Mouse (Mus musculus) liver, postnatal 0 days (tissue): ENCODE results near the gene Tgfb1i1. TPM values are rescaled to one million over a fixed set of nuclear protein-coding genes. Genes with fewer than 3 reads are reported as not detected.
A peak's percentile ranks its signal among the peaks of the same experiment; 100 is the strongest.

Experiments
- ATAC-seq: fragments of 200-750 bp; cut with Nextera tagmentation; 2 replicates; pipeline ENCODE4 v1.8.0; 2017; ENCODE audit warnings: mild to moderate bottlenecking, moderate library complexity
- DNase-seq: peaks from one replicate; pipeline ENCODE4 v3.0.0-alpha.2; 2016
- H3K27ac ChIP-seq: fragments of 300-500 bp; sonication (generic); 2 replicates; pipeline ENCODE4 v1.5.1; 2014; ENCODE audit warnings: antibody characterized with exemption, moderate library complexity, mild to moderate bottlenecking, low read depth
- H3K27me3 ChIP-seq: fragments of 300-500 bp; sonication (generic); 2 replicates; pipeline ENCODE4 v1.6.1; 2014; ENCODE audit warnings: low read length, control low read depth, mixed read lengths; ENCODE audit not compliant: insufficient read depth
- H3K36me3 ChIP-seq: fragments of 300-500 bp; sonication (generic); replicated peaks from 2 replicates; pipeline ENCODE4 v1.6.1; 2014; ENCODE audit warnings: mild to moderate bottlenecking, control low read depth, low read length, moderate library complexity, mixed read lengths; ENCODE audit not compliant: insufficient read depth
- H3K4me1 ChIP-seq: fragments of 300-500 bp; sonication (generic); 2 replicates; pipeline ENCODE4 v1.6.1; 2014; ENCODE audit warnings: antibody characterized with exemption, mild to moderate bottlenecking, control low read depth; ENCODE audit not compliant: insufficient read depth
- H3K4me2 ChIP-seq: fragments of 300-500 bp; sonication (generic); 2 replicates; pipeline ENCODE4 v1.6.1; 2014; ENCODE audit warnings: low read depth, mild to moderate bottlenecking, low read length, moderate library complexity, mixed read lengths
- H3K4me3 ChIP-seq: fragments of 300-500 bp; sonication (generic); 2 replicates; pipeline ENCODE4 v1.5.1; 2014; ENCODE audit warnings: low read depth, low read length
- H3K9ac ChIP-seq: fragments of 300-500 bp; sonication (generic); replicated peaks from 2 replicates; pipeline ENCODE4 v1.6.1; 2014; ENCODE audit warnings: mild to moderate bottlenecking, moderate library complexity
- H3K9me3 ChIP-seq: fragments of 300-500 bp; sonication (generic); 2 replicates; pipeline ENCODE4 v1.6.1; 2016; ENCODE audit warnings: mild to moderate bottlenecking, control low read depth, low read length, mixed read lengths
- CTCF ChIP-seq: sonication (generic); IDR thresholded peaks from 2 replicates; pipeline ENCODE4 v1.5.1; 2016; ENCODE audit warnings: antibody characterized with exemption, low read depth
- EP300 ChIP-seq: IDR thresholded peaks from 2 replicates; pipeline ENCODE4 v1.6.1; 2016; ENCODE audit warnings: antibody characterized with exemption, low read depth, mild to moderate bottlenecking
- WGBS: fragments of 180-500 bp; shearing (Covaris S2); extraction: QIAGEN DNeasy Blood & Tissue Kit; methylation state at CpG from one replicate; pipeline ENCODE4 v1.1.7; 2014; ENCODE audit not compliant: insufficient replicate concordance; 5-methylcytosine and 5-hydroxymethylcytosine counted together
- polyA plus RNA-seq: library from polyadenylated mRNA; unstranded; fragments of >200 nt; fragmentation: Nextera tagmentation; extraction: Ambion mirVana; gene quantifications from 2 replicates; pipeline ENCODE4 v1.2.1, GENCODE M21; 2015

Gene Tgfb1i1
- polyA plus RNA-seq, 1 experiment from 2014 or later: 10.4 TPM

DNA sequence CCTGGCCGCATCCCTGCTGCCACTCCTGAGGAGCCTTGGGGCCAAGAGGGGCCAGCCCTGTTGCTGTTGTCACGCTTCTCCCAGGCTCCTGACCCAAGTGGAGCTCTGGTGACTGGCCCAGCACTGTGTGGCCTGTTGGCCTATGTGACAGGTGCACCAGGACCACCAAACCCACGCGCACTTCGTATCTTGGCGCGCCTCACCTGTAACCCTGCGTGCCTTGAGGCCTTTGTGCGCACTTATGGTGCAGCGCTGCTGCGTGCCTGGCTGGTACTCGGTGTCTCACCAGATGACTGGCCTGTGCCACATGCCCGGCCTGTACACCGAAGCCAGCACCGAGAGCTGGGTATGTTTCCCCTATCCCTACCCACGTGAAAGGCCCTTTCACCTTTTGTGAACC is 4.3 kb upstream of the Tgfb1i1 start:
- ATAC-seq: no peak
- H3K27me3 ChIP-seq: peaks cover 5% of the 10 kb centered on the region; the same call in 1 of the 2 replicates
- H3K36me3 ChIP-seq: peaks cover 40% of the 10 kb centered on the region
- no peak overlapping the region for H3K27ac ChIP-seq
- no peaks in the 10 kb centered on the region for H3K9me3 ChIP-seq
- 89% methylated on average over 16 of the region's 16 CpGs for WGBS
- H3K4me2 ChIP-seq: no peak overlapping the region
- H3K4me1 ChIP-seq: peaks cover 17% of the 10 kb centered on the region
- DNase-seq: no peak
- no peak for TF ChIP-seq EP300
- TF ChIP-seq CTCF: no peak
- no peak overlapping the region for H3K9ac ChIP-seq
- no peak overlapping the region for H3K4me3 ChIP-seq

DNA sequence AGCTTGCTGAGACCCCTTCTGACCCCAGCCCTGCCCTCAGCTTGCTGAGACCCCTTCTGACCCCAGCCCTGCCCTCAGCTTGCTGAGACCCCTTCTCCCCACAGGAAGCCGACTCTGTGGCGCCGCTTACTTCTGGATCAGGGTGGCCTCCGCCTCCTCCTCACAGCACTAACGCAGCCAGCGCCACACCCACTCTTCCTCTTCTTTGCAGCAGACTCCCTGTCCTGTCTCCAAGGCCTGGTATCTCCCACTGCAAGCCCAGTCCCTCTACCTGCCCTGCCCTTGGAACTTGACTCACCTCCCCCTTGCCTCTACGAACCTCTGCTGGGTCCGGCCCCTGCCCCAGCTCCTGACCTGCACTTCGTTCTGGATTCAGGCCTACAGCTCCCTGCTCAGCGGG is 2.7 kb upstream of the Tgfb1i1 start:
- Histone ChIP-seq H3K4me3 (no peak overlapping the region), H3K27me3 (peaks cover 5% of the 10 kb centered on the region; the same call in 1 of the 2 replicates), H3K9ac (no peak overlapping the region), H3K36me3 (peaks cover 40% of the 10 kb centered on the region), H3K9me3 (no peaks in the 10 kb centered on the region), H3K27ac (no peak overlapping the region), H3K4me2 (no peak overlapping the region), H3K4me1 (peaks cover 12% of the 10 kb centered on the region)
- TF ChIP-seq EP300 (no peak), CTCF (no peak)
- no peak for ATAC-seq
- 78% methylated on average over 10 of the region's 10 CpGs for WGBS
- no peak for DNase-seq

DNA sequence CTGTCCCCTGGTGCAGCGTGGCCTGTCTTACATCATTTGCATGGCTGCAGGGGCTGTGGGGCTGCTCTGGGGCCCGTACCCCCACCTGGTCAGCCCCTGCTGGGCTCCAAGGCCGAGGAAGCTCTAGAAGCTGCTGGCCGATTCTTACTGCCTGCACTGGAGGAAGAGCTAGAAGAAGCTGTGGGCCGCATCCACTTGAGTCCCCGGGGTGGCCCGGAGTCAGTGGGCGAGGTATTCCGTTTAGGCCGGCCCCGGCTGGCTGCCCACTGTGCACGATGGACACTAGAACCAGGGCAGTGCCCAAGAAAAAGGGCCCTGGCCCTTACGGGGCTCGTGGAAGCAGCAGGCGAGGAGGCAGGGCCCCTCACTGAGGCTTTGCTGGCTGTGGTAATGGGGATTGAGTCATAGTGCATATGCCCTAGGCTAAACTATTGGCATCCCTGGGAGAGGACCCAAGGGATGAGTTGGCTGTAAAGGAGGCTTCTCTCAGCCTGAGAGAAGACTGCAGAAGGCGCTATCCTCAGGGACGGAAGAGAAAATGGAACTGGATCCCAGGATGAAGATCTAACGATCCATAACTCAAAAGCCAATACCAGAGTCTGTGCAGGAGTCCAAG is 2.1 kb upstream of the Tgfb1i1 start:
- Histone ChIP-seq H3K4me2 (no peak overlapping the region), H3K9me3 (no peaks in the 10 kb centered on the region), H3K9ac (no peak overlapping the region), H3K4me1 (peaks cover 8% of the 10 kb centered on the region), H3K36me3 (peaks cover 39% of the 10 kb centered on the region), H3K4me3 (no peak overlapping the region), H3K27me3 (peaks cover 5% of the 10 kb centered on the region; the same call in 1 of the 2 replicates), H3K27ac (no peak overlapping the region)
- DNase-seq: no peak
- no peak for ATAC-seq
- 89% methylated on average over 18 of the region's 18 CpGs for WGBS
- TF ChIP-seq EP300: no peak
- no peak for TF ChIP-seq CTCF

DNA sequence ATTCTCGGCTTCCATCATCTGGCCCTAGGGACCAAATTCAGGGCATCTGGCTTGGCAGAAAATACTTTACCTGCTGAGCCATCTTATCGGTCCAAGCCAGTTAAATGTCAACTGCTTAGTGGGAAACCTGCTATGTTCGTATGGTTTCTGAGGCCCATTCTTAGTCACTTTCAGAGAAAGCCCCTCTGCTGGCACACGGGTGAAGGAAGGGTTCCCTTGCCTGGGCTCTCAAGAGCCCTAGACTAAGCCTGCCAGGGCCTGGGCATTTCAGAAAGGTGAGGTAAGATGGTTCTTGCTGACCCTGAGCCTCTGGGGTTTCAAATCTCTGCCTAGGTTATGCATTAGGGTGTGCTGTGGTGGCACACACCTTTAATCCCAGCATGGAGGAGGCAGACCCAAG is 1.1 kb upstream of the Tgfb1i1 start:
- peaks cover 30% of the 10 kb centered on the region for H3K36me3 ChIP-seq
- WGBS: 85% methylated on average over 4 of the region's 4 CpGs
- no peak overlapping the region for H3K4me2 ChIP-seq
- no peak for TF ChIP-seq EP300
- TF ChIP-seq CTCF: no peak
- DNase-seq: no peak
- H3K4me3 ChIP-seq: no peak overlapping the region
- no peak for ATAC-seq
- H3K4me1 ChIP-seq: peaks cover 8% of the 10 kb centered on the region
- peaks cover 5% of the 10 kb centered on the region; the same call in 1 of the 2 replicates for H3K27me3 ChIP-seq
- no peak overlapping the region for H3K27ac ChIP-seq
- H3K9me3 ChIP-seq: no peaks in the 10 kb centered on the region
- H3K9ac ChIP-seq: no peak overlapping the region

DNA sequence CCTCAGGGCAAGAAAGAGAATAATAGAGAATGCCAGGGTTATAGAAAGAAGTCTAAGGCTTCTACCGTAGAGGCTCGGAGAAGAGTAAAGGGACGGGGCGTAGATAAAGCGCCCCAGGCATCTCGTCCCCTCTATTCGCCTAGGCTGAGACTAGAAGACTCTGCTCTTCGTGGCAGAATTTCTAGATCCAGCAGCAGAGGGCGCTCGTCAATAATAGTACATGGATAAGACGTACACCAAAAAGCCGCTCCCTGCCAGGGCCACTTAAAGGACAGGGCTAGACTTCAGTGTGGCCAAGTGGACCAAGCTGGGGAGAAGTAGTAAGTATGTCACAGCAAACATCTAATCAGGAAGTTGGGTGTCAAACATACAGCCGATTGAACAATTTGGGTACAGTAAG is 831 bp downstream of the Tgfb1i1 start:
- TF ChIP-seq CTCF (peak; percentile 86), EP300 (no peak)
- H3K27me3 ChIP-seq: peaks cover 5% of the 10 kb centered on the region
- WGBS: 3% methylated on average over 13 of the region's 13 CpGs
- H3K4me2 ChIP-seq: peak overlapping the region; percentile 70
- H3K27ac ChIP-seq: peak overlapping the region; percentile 44; the same call in 1 of the 2 replicates
- no peaks in the 10 kb centered on the region for H3K9me3 ChIP-seq
- H3K9ac ChIP-seq: peak overlapping the region; percentile 62
- H3K4me3 ChIP-seq: peak overlapping the region; percentile 43
- DNase-seq: peak; percentile 86
- peaks cover 8% of the 10 kb centered on the region for H3K4me1 ChIP-seq
- peak; percentile 72 for ATAC-seq
- peaks cover 17% of the 10 kb centered on the region for H3K36me3 ChIP-seq

DNA sequence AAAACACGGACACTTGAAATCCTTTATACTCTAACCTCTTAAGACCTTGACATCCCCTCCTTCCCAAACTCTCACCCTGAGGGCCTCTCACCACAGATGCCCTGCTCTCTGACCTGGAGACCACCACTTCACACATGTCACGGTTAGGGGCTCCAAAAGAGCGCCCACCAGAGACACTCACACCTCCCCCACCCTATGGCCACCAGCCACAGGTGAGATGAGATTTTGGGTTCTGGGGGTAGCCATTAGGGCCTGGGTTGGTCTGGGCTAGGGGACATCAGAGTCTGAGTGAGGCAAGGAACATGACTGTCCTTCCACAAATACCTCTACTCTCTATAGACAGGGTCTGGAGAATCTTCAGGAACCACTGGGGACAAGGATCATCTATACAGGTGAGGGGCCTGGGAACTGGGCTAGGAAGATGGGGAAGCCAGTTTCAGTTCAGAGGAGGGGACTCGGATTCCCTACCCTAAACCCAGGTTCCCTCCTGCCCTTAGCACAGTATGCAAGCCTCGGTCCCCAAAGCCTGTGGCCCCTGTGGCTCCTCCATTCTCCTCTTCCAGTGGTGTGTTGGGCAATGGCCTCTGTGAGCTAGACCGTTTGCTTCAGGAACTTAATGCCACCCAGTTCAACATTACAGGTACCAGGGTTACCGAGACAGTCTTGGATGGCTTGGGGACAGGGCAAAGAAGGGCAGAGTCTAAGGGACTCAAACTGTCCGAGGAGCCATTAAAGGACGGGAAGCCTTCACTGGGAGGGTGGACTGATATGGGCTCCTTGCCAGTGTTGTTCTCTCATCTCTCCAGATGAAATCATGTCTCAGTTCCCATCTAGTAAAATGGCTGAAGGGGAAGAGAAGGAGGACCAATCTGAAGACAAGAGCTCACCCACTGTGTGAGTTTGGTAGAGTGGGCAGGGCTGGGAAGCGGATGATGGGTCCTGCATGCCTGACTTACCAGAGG is 1.8 kb downstream of the Tgfb1i1 start:
- H3K4me2 ChIP-seq: peak overlapping the region; percentile 70
- DNase-seq: no peak
- H3K27me3 ChIP-seq: peaks cover 14% of the 10 kb centered on the region
- peaks cover 10% of the 10 kb centered on the region for H3K4me1 ChIP-seq
- H3K9me3 ChIP-seq: no peaks in the 10 kb centered on the region
- H3K27ac ChIP-seq: no peak overlapping the region
- H3K9ac ChIP-seq: no peak overlapping the region
- H3K4me3 ChIP-seq: no peak overlapping the region
- no peak for ATAC-seq
- H3K36me3 ChIP-seq: peaks cover 10% of the 10 kb centered on the region
- TF ChIP-seq EP300 (no peak), CTCF (no peak)
- 76% methylated on average over 10 of the region's 10 CpGs for WGBS
